Mouse (Mus musculus) mature B cell (primary cell): ENCODE measurements around the gene Slc12a3.

Experiments
- in situ Hi-C: fragments of 300-500 bp; cut with MboI; formaldehyde crosslinking; loops from 2 replicates; pipeline ENCODE4 v1.14.3; 2019

The Slc12a3 gene

DNA sequence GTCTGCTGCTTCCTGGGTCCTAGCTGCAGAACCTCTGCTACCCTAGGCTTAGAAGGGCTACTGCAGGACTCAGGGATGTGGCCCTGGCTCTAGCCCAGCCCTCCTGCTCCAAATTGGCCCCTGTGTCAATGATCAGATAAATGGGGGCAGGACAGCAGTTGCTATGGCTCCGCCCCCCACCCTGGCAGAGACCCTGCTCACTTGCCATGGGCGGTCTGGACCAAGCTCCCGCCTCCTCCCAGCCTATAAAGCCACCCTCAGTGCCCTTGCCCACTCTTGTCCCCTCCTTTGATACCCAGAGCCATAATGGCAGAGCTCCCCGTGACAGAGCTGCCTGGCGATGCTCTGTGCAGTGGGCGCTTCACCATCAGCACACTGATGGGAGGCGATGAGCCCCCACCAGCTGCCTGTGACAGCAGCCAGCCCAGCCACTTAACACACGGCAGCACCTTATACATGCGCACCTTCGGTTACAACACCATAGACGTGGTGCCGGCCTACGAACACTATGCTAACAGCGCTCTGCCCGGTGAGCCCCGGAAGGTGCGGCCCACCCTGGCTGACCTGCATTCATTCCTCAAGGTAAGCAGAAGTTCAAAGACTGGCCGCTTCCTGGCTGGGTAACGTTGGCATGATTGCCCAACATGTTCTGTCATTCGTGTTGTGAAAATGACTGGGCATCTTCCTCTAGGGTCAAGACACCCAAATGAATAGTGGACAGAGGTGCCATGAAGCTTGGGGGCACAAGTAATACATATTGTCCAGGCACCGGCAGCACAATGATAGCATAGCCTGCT is at the start of gene Slc12a3:
Slc12a3 (plus strand) TSS at position 270 of the 797 bp plus-strand sequence.
- in situ Hi-C loops, result no loop called here

- in situ Hi-C loops, result no loop called here
Measured at GRCm38 (mm10) chr8:94280001-94280613, 48.9 kb upstream of the Slc12a3 start.

DNA sequence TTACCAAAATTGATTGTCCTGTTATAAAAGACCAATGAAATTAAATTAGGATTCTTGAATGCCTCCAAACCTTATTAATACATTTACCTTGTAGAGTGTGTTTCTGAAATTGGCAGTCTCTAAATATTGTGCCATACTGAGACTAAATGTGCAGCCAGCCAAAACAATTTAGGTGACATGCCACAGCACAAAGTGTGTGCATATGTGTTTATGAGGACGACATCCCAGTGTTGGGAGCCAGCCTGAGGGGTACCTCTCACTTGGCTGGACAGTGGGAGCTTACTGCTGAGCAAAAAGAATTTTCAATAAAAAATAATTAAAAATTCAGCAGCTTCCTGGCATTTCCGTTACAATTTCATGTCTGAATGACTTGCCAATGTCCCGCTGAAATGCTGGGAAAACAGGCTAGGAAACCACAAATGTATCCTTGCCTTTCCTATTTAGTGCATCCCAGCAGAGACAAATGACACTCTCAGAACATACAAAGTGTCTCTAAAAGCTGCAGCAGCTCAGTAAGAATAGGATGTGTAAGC is 46.5 kb upstream of the Slc12a3 start:
- in situ Hi-C loops, result no loop called here

GRCm38 (mm10) chr8:94284204-94284603 is 44.8 kb upstream of the Slc12a3 start:
- in situ Hi-C loops, result no loop called here

- in situ Hi-C loops, result no loop called here
Measured at GRCm38 (mm10) chr8:94290606-94291005, 38.4 kb upstream of the Slc12a3 start.

DNA sequence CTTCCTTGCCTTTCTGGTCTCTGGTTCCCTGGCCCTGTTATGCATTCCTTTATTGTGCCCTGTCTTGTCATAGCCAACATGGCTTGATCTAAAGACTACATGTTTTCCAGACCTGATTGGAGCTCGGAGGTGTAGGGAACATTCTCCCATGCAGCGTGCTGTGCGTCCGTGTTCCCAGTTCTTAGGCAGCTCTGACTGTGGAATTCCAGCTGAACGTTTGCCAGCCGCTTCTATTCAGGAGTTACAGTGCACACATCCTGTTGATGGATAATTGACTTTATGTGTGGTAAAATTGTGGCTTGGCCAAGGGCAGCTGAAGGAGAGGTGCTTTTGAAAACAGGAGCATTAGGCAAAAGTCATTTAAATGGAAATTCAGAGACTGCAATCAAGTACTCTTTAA is 36.9 kb upstream of the Slc12a3 start:
- in situ Hi-C loops, result no loop called here

- in situ Hi-C loops, result no loop called here
Measured at GRCm38 (mm10) chr8:94292626-94293025, 36.4 kb upstream of the Slc12a3 start.

DNA sequence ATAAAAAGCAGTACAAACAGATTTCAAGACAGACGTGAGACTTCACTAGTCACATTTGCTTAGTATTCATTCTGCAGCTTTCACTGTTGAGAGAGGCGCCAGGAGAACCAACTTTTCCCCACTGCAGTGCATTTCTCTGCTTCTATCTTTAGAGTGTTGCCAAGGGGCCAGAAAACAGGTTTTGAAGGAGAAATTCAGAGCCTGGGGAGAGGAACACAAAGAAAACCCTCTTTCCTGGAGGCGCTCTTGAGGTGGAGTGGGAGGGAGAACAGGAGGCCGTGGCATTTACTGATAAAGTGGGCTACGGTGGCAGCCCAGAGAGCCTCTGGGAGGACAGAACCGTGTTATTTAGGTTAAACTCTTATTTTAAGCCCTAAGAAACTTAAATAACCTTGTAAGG is 33.3 kb upstream of the Slc12a3 start:
- in situ Hi-C loops, result no loop called here

DNA sequence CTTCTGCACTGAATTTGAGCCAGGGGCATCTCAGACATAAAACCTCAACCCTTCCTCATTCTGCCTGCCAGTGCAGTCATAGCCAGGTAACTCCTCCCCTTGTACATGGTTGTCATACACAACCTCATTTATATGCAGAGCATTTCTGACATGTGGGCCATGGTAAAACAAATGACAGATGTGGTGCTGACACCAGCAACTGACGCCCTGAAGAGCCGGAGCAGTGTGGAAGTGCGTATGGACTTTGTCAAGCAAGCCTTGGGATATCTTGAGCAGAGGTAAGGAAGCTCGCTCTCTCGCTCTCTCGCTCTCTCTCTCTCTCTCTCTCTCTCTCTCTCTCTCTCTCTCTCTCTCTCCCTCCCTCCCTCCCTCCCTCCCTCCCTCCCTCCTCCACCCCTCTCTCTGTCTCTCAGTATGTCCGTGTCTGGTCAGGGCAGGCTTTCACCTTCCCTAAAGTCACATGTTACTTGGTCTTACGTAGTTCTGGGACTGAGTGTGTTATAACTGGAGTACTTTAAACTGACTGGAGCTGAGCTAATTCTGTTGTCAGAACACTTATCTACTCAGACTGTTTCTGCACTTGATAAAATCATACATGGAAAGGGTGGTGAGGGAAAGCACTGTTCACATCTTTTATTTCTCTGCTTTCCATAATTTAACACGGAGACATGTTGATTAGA is 32.5 kb upstream of the Slc12a3 start:
- in situ Hi-C loops, result no loop called here

- in situ Hi-C loops, result no loop called here
Measured at GRCm38 (mm10) chr8:94297101-94297500, 31.9 kb upstream of the Slc12a3 start.

GRCm38 (mm10) chr8:94300809-94301208 is 28.2 kb upstream of the Slc12a3 start:
- in situ Hi-C loops, result no loop called here

- in situ Hi-C loops, result no loop called here
Measured at GRCm38 (mm10) chr8:94304412-94304811, 24.6 kb upstream of the Slc12a3 start.

GRCm38 (mm10) chr8:94306989-94307513 is 21.9 kb upstream of the Slc12a3 start:
- in situ Hi-C loops, result no loop called here

- in situ Hi-C loops, result no loop called here
Measured at GRCm38 (mm10) chr8:94307652-94308051, 21.3 kb upstream of the Slc12a3 start.

- in situ Hi-C loops, result no loop called here
Measured at GRCm38 (mm10) chr8:94314069-94314468, 14.9 kb upstream of the Slc12a3 start.

DNA sequence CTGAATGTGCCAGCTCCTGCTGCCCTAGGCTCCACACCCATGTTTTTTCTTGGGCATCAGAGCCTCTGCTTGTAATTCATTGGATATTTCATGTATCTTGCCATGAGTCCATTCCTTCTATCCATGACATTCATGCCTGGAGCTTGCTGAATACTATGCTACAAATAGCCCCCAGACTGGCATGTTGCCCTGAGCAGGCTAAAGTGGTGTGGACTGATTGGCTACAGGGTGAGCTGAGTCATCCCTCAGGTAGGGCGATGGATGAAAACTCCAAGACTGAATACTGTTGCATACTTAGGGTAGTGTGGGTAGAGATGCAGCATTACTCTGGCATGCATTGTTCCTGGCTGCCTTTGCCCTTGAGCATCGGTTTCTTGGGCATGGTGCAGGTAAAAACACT is 11.8 kb upstream of the Slc12a3 start:
- in situ Hi-C loops, result no loop called here

DNA sequence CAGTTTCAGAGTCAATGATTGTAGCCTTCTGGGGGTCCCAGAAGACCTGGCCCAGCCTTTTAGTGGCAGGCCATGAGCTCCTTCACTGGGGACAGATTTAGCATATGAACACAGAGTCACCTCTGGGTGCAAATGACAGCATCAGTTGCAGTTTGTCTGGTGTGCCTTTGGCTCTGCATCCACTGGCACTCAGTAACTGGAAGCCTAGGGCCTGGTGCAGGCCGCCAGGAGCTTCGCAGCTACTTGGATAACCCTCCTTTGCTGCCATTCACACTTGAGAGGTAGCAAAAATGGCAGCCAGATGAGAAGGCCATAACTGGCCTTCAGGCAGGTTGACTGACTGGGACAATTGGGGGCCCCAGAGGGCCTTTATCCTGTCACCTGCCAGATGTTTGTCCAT is 11.3 kb upstream of the Slc12a3 start:
- in situ Hi-C loops, result no loop called here

DNA sequence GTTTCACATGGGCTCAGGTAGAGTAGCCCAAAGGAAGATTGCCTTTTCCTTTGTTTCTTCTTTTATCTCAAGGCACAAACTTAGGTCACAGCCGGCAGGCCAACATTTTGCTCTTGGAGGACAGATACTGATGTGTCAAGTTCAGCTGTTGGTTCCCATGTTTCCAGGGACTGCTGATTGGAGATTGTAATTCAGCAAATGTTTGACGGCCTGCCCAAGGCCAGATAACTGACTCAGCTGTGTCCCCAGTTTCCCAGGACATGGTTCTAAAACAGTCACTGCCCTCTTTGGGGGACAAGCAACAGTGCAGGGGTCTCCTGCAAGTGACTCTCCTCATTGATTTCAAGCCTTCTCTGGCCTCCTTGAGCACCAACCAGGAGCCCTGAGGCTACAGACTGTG is 9.0 kb upstream of the Slc12a3 start:
- in situ Hi-C loops, result no loop called here

GRCm38 (mm10) chr8:94322083-94322482 is 6.9 kb upstream of the Slc12a3 start:
- in situ Hi-C loops, result no loop called here

DNA sequence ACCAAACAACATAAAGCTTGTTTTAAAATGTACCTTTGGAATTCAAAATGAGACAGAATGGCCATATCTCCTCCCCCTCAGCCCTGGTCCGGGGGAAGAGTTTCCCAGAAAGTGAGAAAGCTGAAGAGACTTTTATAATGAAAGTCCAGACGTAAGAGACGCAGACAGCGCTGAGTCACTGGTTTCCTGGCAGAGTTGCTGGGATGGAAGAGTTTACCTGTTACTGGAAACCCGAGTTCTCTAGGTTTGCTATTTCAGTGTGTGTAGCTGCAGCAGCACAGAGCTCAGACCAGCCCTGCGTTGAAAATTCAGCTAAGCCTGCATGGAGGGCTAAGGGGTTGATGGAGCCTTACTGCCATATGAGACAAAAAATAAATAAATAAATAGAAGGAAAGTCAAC is 6.0 kb upstream of the Slc12a3 start:
- in situ Hi-C loops, result no loop called here

- in situ Hi-C loops, result no loop called here
Measured at GRCm38 (mm10) chr8:94324071-94324470, 4.9 kb upstream of the Slc12a3 start.

DNA sequence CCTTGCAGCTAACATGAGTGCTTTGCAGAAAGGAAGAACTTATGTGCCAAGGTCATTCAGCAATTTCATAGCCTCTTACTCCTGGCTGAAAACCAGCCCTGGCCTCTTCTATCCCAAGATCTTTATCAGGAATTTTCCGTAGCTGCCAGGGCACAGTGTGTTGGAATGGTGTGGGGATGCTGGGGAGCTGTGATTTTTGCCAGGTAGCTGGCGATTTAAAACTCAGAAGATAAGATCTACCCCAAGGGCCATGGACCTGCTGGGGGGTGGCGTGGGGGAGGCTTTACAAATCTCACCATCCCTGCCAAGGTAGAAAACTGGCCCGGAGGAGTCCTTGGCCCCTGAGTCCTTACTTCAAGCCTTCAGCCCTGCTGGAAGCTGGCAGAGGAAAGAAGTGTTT is 3.0 kb upstream of the Slc12a3 start:
- in situ Hi-C loops, result no loop called here
